8 mouse cellular contexts compared by ENCODE assay signal in genomic region chr7:100845412-100845811, GRCm38 (mm10). TPM values are rescaled to one million over a fixed set of nuclear protein-coding genes. Genes with fewer than 3 reads are reported as not detected.
DNase-seq lines count a peak whose midpoint lies in the region; ATAC-seq and TF ChIP-seq lines count a peak whose summit lies in the region.

No protein-coding gene starts in this region.

- no peak for DNase-seq in left cerebral cortex, adult 2 months (ENCODE audit: extremely low spot score in 1 of 2, low spot score in 2 of 2)
- no peak for DNase-seq in left cerebral cortex, adult 9 months (ENCODE audit: low spot score in 2 of 2)
- DNase-seq in skeletal muscle tissue, adult 2 months (ENCODE audit: low read depth, low spot score): peak; percentile 65
- DNase-seq in thymus, postnatal 14 days: no peak
- DNase-seq in cerebellum, adult 9-11 months: no peak

- 9% methylated on average over 1 of the region's 1 CpGs for WGBS in limb, embryonic 15.5 days

- no peak overlapping the region for H3K9ac ChIP-seq in limb, embryonic 15.5 days

- intact Hi-C loops in left cerebral cortex, adult 2 months (cut with DNase I): no loop called here

- no peak overlapping the region for H3K4me3 ChIP-seq in left cerebral cortex, adult 2 months
- H3K4me3 ChIP-seq in limb, embryonic 15.5 days: no peak overlapping the region

- TF ChIP-seq CTCF in left cerebral cortex, adult 2 months (IDR thresholded peaks at IDR 0.05): no peak

- no peak overlapping the region for H3K4me2 ChIP-seq in limb, embryonic 15.5 days

- no peaks in the 10 kb centered on the region for H3K27me3 ChIP-seq in limb, embryonic 15.5 days

- peaks cover 20% of the 10 kb centered on the region for H3K4me1 ChIP-seq in limb, embryonic 15.5 days

- 0 out of 2 replicates have a peak, but pooled peaks cover 3% of the 10 kb centered on the region for H3K36me3 ChIP-seq in limb, embryonic 15.5 days

- peak; percentile 84 for ATAC-seq in common myeloid progenitor, adult 5-6 weeks (replicated peaks; ENCODE audit: low read depth, poor library complexity, severe bottlenecking)
- ATAC-seq in hematopoietic stem cell, adult 5-6 weeks (replicated peaks in 1 of 2; ENCODE audit: insufficient read depth in 1 of 2, low FRiP score in 2 of 2, low TSS enrichment in 1 of 2, low read depth in 1 of 2, poor library complexity in 2 of 2, severe bottlenecking in 2 of 2): peak; percentile 88 to 90
- ATAC-seq in limb, embryonic 15.5 days (ENCODE audit: insufficient number of reproducible peaks, low FRiP score, low TSS enrichment, low read depth): no peak

- H3K27ac ChIP-seq in left cerebral cortex, adult 2 months: peak overlapping the region; percentile 32; the same call in 1 of the 2 replicates
- H3K27ac ChIP-seq in limb, embryonic 15.5 days: 0 out of 2 replicates have a peak overlapping the region, but pooled peaks have one; percentile 30

- no peaks in the 10 kb centered on the region for H3K9me3 ChIP-seq in limb, embryonic 15.5 days

RNA-seq across cellular contexts. Expression of gene Relt, which starts 17.8 kb away (rescaled TPM):
- 10 to 100 TPM; 14.1 to 18.6 TPM for total RNA-seq in left cerebral cortex, adult 2 months (2021)
- total RNA-seq in common myeloid progenitor, adult 5-6 weeks (2017): 5.5 and 18.3 TPM in 2 replicates
- total RNA-seq in hematopoietic stem cell, adult 5-6 weeks (2017): 16.6 and 24.5 TPM in 2 replicates
- 4.4 and 6.2 TPM in 2 replicates for polyA plus RNA-seq in limb, embryonic 15.5 days (2015; fragmentation: Nextera tagmentation; extraction: Ambion mirVana)
